Mouse (Mus musculus): Measurements from ENCODE around the gene Tmem258.

- TF ChIP-seq CTCF (IDR thresholded peaks at IDR 0.05; ENCODE audit: low read depth, low read length) (no peak), POLR2A (IDR thresholded peaks at IDR 0.05; ENCODE audit: extremely low read depth, insufficient read depth, low read length) (no peak)
Measured at GRCm38 (mm10) chr19:10174956-10175355, 28.9 kb upstream of the Tmem258 start.

Measured in liver, adult 2 months (tissue).